Mouse (Mus musculus) heart, embryonic 12.5 days (tissue): ENCODE results near the gene Gm21976. TPM values are rescaled to one million over a fixed set of nuclear protein-coding genes. Genes with fewer than 3 reads are reported as not detected.

Experiments
- ATAC-seq: fragments of 200-750 bp; cut with Nextera tagmentation; 2 replicates; pipeline ENCODE4 v1.8.0; 2017; ENCODE audit warnings: moderate TSS enrichment, moderate library complexity; ENCODE audit not compliant: insufficient number of reproducible peaks, low FRiP score
- H3K27ac ChIP-seq: fragments of 300-500 bp; sonication (generic); 2 replicates; pipeline ENCODE4 v1.5.1; 2016; ENCODE audit warnings: mild to moderate bottlenecking, moderate library complexity; ENCODE audit not compliant: poor library complexity, severe bottlenecking
- H3K27me3 ChIP-seq: fragments of 300-500 bp; sonication (generic); replicated peaks from 2 replicates; pipeline ENCODE4 v1.6.1; 2016; ENCODE audit warnings: mild to moderate bottlenecking, moderate library complexity
- H3K36me3 ChIP-seq: fragments of 300-500 bp; sonication (generic); 2 replicates; pipeline ENCODE4 v1.6.1; 2016; ENCODE audit warnings: mild to moderate bottlenecking, moderate library complexity
- H3K4me1 ChIP-seq: fragments of 300-500 bp; sonication (generic); replicated peaks from 2 replicates; pipeline ENCODE4 v1.6.1; 2016; ENCODE audit warnings: mild to moderate bottlenecking
- H3K4me2 ChIP-seq: fragments of 300-500 bp; sonication (generic); 2 replicates; pipeline ENCODE4 v1.6.1; 2016; ENCODE audit warnings: mild to moderate bottlenecking, moderate library complexity
- H3K4me3 ChIP-seq: fragments of 300-500 bp; sonication (generic); 2 replicates; pipeline ENCODE4 v1.5.1; 2016; ENCODE audit warnings: mild to moderate bottlenecking
- H3K9ac ChIP-seq: fragments of 300-500 bp; sonication (generic); 2 replicates; pipeline ENCODE4 v1.6.1; 2016; ENCODE audit warnings: mild to moderate bottlenecking, moderate library complexity
- H3K9me3 ChIP-seq: fragments of 300-500 bp; sonication (generic); replicated peaks from 2 replicates; pipeline ENCODE4 v1.6.1; 2016; ENCODE audit warnings: mild to moderate bottlenecking, moderate library complexity
- WGBS: fragments of 180-500 bp; shearing (Covaris S2); methylation state at CpG from one replicate; pipeline ENCODE4 v1.1.7; 2016; 5-methylcytosine and 5-hydroxymethylcytosine counted together
- polyA plus RNA-seq: library from polyadenylated mRNA; unstranded; fragments of >200 nt; fragmentation: Nextera tagmentation; extraction: Ambion mirVana; gene quantifications from 2 replicates; pipeline ENCODE4 v1.2.1, GENCODE M21; 2016

The Gm21976 gene
- polyA plus RNA-seq, 1 experiment from 2014 or later, result not detected

DNA sequence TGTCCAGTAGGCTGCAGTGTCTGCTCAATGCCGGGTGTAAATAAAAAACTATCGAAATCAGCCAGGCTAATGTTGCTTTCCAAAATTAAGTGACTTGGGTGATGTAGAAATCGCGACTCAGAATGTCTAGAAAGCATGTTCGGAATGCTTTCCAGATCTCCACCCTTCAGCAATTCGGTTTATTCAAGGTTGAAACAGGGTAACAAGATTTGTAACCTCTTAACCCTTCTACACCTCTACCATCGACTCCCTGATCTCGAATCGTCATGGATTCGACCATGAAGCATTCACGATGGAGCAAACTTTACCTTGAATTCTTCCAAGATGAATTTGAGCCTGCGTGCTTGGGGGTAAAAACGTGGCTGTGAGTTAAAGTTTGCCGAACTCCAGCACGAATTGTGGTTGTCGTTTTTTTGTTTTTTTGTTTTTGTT, 37.6 kb downstream of the Gm21976 start:
- ATAC-seq, result no peak
- peak overlapping the region; percentile 99 for H3K9ac ChIP-seq
- WGBS, result 2% methylated on average over 16 of the region's 16 CpGs
- no peaks in the 10 kb centered on the region for H3K9me3 ChIP-seq
- peak overlapping the region; percentile 100 for H3K4me3 ChIP-seq
- no peaks in the 10 kb centered on the region for H3K27me3 ChIP-seq
- H3K4me2 ChIP-seq, result peak overlapping the region; percentile 78
- peaks cover 20% of the 10 kb centered on the region for H3K36me3 ChIP-seq
- peak overlapping the region; percentile 90 for H3K27ac ChIP-seq
- peaks cover 12% of the 10 kb centered on the region for H3K4me1 ChIP-seq

GRCm38 (mm10) chr13:98317911-98318310, 38.2 kb downstream of the Gm21976 start:
- 88% methylated on average over 6 of the region's 6 CpGs for WGBS
- no peak for ATAC-seq
- Histone ChIP-seq H3K36me3 (peaks cover 15% of the 10 kb centered on the region), H3K4me2 (no peak overlapping the region), H3K9me3 (no peaks in the 10 kb centered on the region), H3K27ac (no peak overlapping the region), H3K4me3 (no peak overlapping the region), H3K4me1 (peaks cover 12% of the 10 kb centered on the region), H3K9ac (no peak overlapping the region), H3K27me3 (no peaks in the 10 kb centered on the region)

DNA sequence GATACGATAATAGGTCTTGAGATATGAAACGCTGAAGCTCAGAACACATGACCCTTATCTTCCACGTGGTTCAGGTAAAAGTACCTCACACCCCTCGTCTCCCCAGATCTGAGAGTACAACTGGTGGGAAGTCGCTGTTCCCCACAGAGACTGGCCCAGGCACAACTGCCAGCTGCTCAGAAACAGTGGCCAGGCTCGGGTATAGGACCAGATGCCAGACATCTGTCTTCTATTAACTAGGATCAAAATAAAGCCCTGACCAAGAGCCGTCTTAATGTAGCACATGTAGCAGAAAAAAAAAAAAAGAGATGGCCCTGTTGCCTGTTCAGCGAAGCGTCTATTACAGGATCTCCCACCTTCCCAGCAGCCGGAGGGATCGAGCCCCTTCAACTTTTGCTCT, 45.3 kb downstream of the Gm21976 start:
- ATAC-seq, result no peak
- Histone ChIP-seq H3K4me3 (no peak overlapping the region), H3K27ac (no peak overlapping the region), H3K4me2 (no peak overlapping the region), H3K9ac (no peak overlapping the region), H3K4me1 (no peaks in the 10 kb centered on the region), H3K27me3 (no peaks in the 10 kb centered on the region), H3K36me3 (no peaks in the 10 kb centered on the region), H3K9me3 (no peaks in the 10 kb centered on the region)
- 80% methylated on average over 11 of the region's 11 CpGs for WGBS

DNA sequence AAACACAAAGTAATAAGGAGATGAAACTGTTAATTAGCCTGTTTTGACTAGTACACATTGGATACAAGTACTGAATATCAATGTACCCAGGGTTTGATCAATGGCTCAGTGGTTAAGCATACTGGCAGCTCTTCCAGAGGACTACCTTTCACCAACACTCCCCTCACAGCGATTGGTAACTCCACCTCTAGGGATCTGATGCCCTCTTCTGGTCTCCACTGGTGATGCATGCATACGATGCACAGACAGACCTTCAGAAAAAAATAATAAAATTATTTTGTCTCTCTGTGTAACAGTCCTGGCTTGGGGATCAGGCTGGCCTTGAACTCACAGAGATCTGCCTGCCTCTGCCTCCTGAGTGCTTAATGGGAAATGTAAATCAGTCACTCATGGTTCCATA, 52.4 kb downstream of the Gm21976 start:
- ATAC-seq, result no peak
- 44% methylated on average over 2 of the region's 2 CpGs for WGBS
- no peak overlapping the region for H3K4me3 ChIP-seq
- no peaks in the 10 kb centered on the region for H3K4me1 ChIP-seq
- no peaks in the 10 kb centered on the region for H3K27me3 ChIP-seq
- H3K9ac ChIP-seq, result no peak overlapping the region
- no peak overlapping the region for H3K4me2 ChIP-seq
- no peak overlapping the region for H3K27ac ChIP-seq
- H3K36me3 ChIP-seq, result no peaks in the 10 kb centered on the region
- H3K9me3 ChIP-seq, result no peaks in the 10 kb centered on the region

GRCm38 (mm10) chr13:98336205-98336604, 56.5 kb downstream of the Gm21976 start:
- Histone ChIP-seq H3K27me3 (0 out of 2 replicates have a peak, but pooled peaks cover 5% of the 10 kb centered on the region), H3K4me1 (no peaks in the 10 kb centered on the region), H3K36me3 (no peaks in the 10 kb centered on the region), H3K9me3 (no peaks in the 10 kb centered on the region), H3K4me3 (no peak overlapping the region), H3K27ac (no peak overlapping the region), H3K4me2 (no peak overlapping the region), H3K9ac (no peak overlapping the region)
- no peak for ATAC-seq
- WGBS, result 89% methylated on average over 1 of the region's 1 CpGs

DNA sequence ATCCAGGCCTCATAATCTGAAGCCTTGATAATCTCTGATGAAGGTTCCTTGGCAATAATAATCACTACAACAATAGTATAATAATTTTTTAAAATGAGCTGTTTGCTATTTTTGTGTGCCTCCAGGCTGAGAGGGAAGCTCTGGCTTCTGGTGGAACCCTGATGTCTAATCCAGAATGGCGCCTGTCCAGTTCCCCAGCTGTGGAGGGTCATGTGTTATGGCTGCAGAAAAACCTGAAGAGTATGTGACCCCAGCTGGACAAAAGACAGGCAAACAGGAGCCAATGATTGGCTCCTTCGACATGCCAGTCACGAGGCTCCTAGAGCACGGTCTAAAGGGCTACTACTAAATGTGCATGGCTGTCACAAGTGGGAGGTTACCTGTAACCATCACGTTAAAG, 60.8 kb downstream of the Gm21976 start:
- no peak overlapping the region for H3K4me2 ChIP-seq
- H3K36me3 ChIP-seq, result no peaks in the 10 kb centered on the region
- 72% methylated on average over 5 of the region's 5 CpGs for WGBS
- H3K27me3 ChIP-seq, result peaks cover 13% of the 10 kb centered on the region; the same call in 1 of the 2 replicates
- H3K4me3 ChIP-seq, result no peak overlapping the region
- H3K9ac ChIP-seq, result no peak overlapping the region
- no peaks in the 10 kb centered on the region for H3K9me3 ChIP-seq
- no peak for ATAC-seq
- no peaks in the 10 kb centered on the region for H3K4me1 ChIP-seq
- no peak overlapping the region for H3K27ac ChIP-seq

DNA sequence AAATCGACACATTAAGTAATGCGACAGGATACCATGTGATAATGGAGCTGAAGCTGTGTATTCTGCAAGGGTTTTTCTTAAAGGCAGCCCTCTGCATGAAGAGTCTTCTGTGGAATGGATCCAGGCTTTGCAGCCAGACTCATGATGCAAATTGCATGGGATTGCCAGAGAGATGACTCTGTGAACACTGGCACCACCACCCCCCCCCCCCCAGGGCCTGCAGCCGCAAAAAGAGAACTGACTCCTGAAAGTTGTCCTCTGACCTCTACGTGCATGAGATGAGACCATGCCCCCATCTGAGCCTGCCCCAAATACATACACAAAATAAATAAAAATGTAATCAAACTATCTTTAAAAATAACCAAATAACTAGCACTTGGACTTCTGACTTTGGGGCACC, 69.8 kb downstream of the Gm21976 start:
- ATAC-seq, result no peak
- 70% methylated on average over 4 of the region's 4 CpGs for WGBS

GRCm38 (mm10) chr13:98351527-98351926, 71.8 kb downstream of the Gm21976 start:
- no peak overlapping the region for H3K9ac ChIP-seq
- H3K4me3 ChIP-seq, result no peak overlapping the region
- H3K4me1 ChIP-seq, result peaks cover 24% of the 10 kb centered on the region
- no peak overlapping the region for H3K4me2 ChIP-seq
- 4% methylated on average over 8 of the region's 8 CpGs for WGBS
- H3K9me3 ChIP-seq, result no peaks in the 10 kb centered on the region
- no peak for ATAC-seq
- peaks cover 77% of the 10 kb centered on the region for H3K27me3 ChIP-seq
- H3K27ac ChIP-seq, result no peak overlapping the region
- no peaks in the 10 kb centered on the region for H3K36me3 ChIP-seq

More for the DNA sequence above, 69.8 kb downstream of the Gm21976 start:
- peaks cover 8% of the 10 kb centered on the region for H3K4me1 ChIP-seq
- H3K9me3 ChIP-seq, result no peaks in the 10 kb centered on the region
- H3K27me3 ChIP-seq, result peaks cover 70% of the 10 kb centered on the region
- H3K9ac ChIP-seq, result no peak overlapping the region
- H3K4me2 ChIP-seq, result no peak overlapping the region
- no peaks in the 10 kb centered on the region for H3K36me3 ChIP-seq
- H3K4me3 ChIP-seq, result no peak overlapping the region
- no peak overlapping the region for H3K27ac ChIP-seq

- H3K9me3 ChIP-seq, result no peaks in the 10 kb centered on the region
- no peaks in the 10 kb centered on the region for H3K36me3 ChIP-seq
- H3K4me1 ChIP-seq, result peaks cover 24% of the 10 kb centered on the region
- no peak overlapping the region for H3K9ac ChIP-seq
- no peak overlapping the region for H3K4me3 ChIP-seq
- H3K4me2 ChIP-seq, result no peak overlapping the region
- no peak for ATAC-seq
- 15% methylated on average over 14 of the region's 14 CpGs for WGBS
- no peak overlapping the region for H3K27ac ChIP-seq
- peaks cover 74% of the 10 kb centered on the region for H3K27me3 ChIP-seq
Measured at GRCm38 (mm10) chr13:98352381-98352975, 72.8 kb downstream of the Gm21976 start.

DNA sequence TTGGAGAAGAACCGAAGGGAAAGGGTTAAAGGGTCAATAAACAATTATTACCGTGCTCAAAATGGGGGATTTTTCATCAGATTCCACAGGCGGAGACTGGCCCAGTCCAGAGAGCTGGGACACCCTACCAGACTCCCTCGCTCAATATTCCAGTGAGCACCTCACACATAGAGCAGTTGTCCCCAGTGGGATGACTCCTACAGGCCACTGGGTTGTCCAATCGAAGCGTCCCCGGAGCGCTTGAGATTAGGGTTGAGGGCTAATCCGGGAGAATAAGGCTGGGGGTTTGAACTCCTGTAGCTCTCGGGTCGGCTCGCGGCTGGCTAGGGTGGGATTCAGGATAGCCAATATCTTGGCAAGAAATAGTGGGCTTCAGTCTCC, 74.0 kb downstream of the Gm21976 start:
- Histone ChIP-seq H3K4me3 (peak overlapping the region; percentile 58), H3K4me1 (peaks cover 24% of the 10 kb centered on the region), H3K27ac (no peak overlapping the region), H3K36me3 (no peaks in the 10 kb centered on the region), H3K4me2 (peak overlapping the region; percentile 76), H3K27me3 (peaks cover 86% of the 10 kb centered on the region), H3K9me3 (no peaks in the 10 kb centered on the region), H3K9ac (no peak overlapping the region)
- under 1% methylated on average over 13 of the region's 13 CpGs for WGBS
- 0 out of 2 replicates have a peak, but pooled peaks have one; percentile 2 for ATAC-seq

DNA sequence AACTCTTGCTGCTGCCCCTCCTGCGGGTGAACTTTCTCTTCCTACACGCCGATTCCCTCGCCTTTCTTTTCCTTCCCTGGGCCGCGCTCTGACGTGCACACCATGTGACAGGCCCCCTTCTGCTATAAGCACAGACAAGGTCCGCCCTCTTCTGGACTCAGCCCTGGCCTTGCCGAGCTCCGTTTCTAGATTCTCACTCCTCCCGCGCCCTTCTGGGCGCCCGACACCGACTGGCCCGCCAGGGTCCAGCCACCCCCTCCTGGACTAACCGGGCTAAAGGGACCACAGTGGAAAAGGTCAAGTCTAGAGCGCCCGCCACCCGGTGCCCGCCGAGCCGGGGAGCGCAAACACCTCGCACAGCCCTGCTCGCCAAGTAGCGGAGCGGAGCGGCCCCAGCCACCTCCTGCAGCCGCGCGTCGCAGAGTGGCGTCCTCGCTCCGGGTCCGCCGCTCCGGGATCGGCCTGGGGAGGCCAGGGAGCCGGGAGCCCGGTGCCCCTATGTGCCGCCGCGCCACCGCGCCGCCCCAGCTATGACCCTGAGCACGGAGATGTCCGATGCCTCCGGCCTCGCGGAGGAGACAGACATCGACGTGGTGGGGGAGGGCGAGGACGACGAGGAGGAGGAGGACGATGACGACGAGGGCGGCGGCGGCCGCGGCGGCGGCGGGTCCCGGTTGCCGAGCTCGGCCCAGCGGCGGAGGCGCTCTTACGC, 74.6 kb downstream of the Gm21976 start, which contains the start of gene Foxd1:
Gene Foxd1, plus strand, starts transcription at position 153 of the 712 bp plus-strand sequence.
- Histone ChIP-seq H3K4me3 (peak within 1 kb of the TSS; percentile 58), H3K9ac (peak within 1 kb of the TSS; percentile 55; the same call in 1 of the 2 replicates), H3K27me3 (peaks cover 86% of the 10 kb centered on the region), H3K9me3 (no peaks in the 10 kb centered on the region), H3K27ac (no peak within 1 kb of the TSS), H3K4me2 (peak within 1 kb of the TSS; percentile 76), H3K36me3 (no peaks in the 10 kb centered on the region), H3K4me1 (peaks cover 24% of the 10 kb centered on the region)
- WGBS, result under 1% methylated on average over 72 of the region's 76 CpGs
- ATAC-seq, result peak; percentile 86
